Mouse (Mus musculus): Measurements from ENCODE around the gene Smco3.

- TF ChIP-seq CTCF (conservative IDR thresholded peaks at IDR 0.05 in 1 of 2, IDR thresholded peaks at IDR 0.05 in 1 of 2; ENCODE audit: low read depth in 2 of 2, low read length in 2 of 2) (no peak), CHD2 (IDR thresholded peaks at IDR 0.05; ENCODE audit: low read length) (no peak), USF1 (IDR thresholded peaks at IDR 0.05; ENCODE audit: low read depth, low read length) (no peak), MAX (IDR thresholded peaks at IDR 0.05; ENCODE audit: low read length) (no peak), JUND (conservative IDR thresholded peaks at IDR 0.05; ENCODE audit: low read depth, low read length) (no peak), ZC3H11A (IDR thresholded peaks at IDR 0.05; ENCODE audit: low read depth, low read length) (no peak), TBP (conservative IDR thresholded peaks at IDR 0.05; ENCODE audit: low read depth, low read length) (no peak), MAZ (IDR thresholded peaks at IDR 0.05; ENCODE audit: low read depth, low read length) (no peak), EP300 (IDR thresholded peaks at IDR 0.05; ENCODE audit: low read length) (no peak), SMC3 (IDR thresholded peaks at IDR 0.05; ENCODE audit: low read depth, low read length) (no peak), POLR2A (IDR thresholded peaks at IDR 0.05; ENCODE audit: low read depth, low read length) (no peak), MYC (IDR thresholded peaks at IDR 0.05; ENCODE audit: low read depth, low read length) (no peak), ZNF384 (IDR thresholded peaks at IDR 0.05; ENCODE audit: low read depth, low read length) (no peak), PAX5 (IDR thresholded peaks at IDR 0.05; ENCODE audit: low read length) (no peak)
These were observed 53.8 kb downstream of the Smco3 start, which contains the start of gene Gucy2c for GRCm38 (mm10) chr6:136781377-136781986.

Measured in CH12.LX (cell line).